Mouse (Mus musculus) limb, embryonic 14.5 days (tissue): ENCODE measurements around the gene Itga2b. TPM values are rescaled to one million over a fixed set of nuclear protein-coding genes. Genes with fewer than 3 reads are reported as not detected.

Experiments used
- ATAC-seq: fragments of 200-750 bp; cut with Nextera tagmentation; 2 replicates; pipeline ENCODE4 v1.8.0; 2017; ENCODE audit warnings: low read depth, moderate number of reproducible peaks, moderate TSS enrichment; ENCODE audit not compliant: low FRiP score
- DNase-seq: peaks from one replicate; pipeline ENCODE4 v3.0.0-alpha.2; 2015; ENCODE audit warnings: low spot score
- H3K27ac ChIP-seq: fragments of 300-500 bp; sonication (generic); replicated peaks from 2 replicates; pipeline ENCODE4 v1.5.1; 2014; ENCODE audit warnings: low read depth, mild to moderate bottlenecking, low read length, moderate library complexity, mixed read lengths
- H3K27me3 ChIP-seq: fragments of 300-500 bp; sonication (generic); 2 replicates; pipeline ENCODE4 v1.6.1; 2014; ENCODE audit warnings: low read length, mixed read lengths; ENCODE audit not compliant: control insufficient read depth, insufficient read depth
- H3K36me3 ChIP-seq: fragments of 300-500 bp; sonication (generic); 2 replicates; pipeline ENCODE4 v1.6.1; 2014; ENCODE audit warnings: mild to moderate bottlenecking, low read length, moderate library complexity, mixed read lengths; ENCODE audit not compliant: control insufficient read depth, insufficient read depth
- H3K4me1 ChIP-seq: fragments of 300-500 bp; sonication (generic); 2 replicates; pipeline ENCODE4 v1.6.1; 2014; ENCODE audit warnings: antibody characterized with exemption, low read length, mixed read lengths; ENCODE audit not compliant: control insufficient read depth, insufficient read depth
- H3K4me2 ChIP-seq: fragments of 300-500 bp; sonication (generic); replicated peaks from 2 replicates; pipeline ENCODE4 v1.6.1; 2014; ENCODE audit warnings: low read depth, mild to moderate bottlenecking, low read length, moderate library complexity; ENCODE audit not compliant: severe bottlenecking
- H3K4me3 ChIP-seq: fragments of 300-500 bp; sonication (generic); replicated peaks from 2 replicates; pipeline ENCODE4 v1.5.1; 2014; ENCODE audit warnings: low read length
- H3K9ac ChIP-seq: fragments of 300-500 bp; sonication (generic); 2 replicates; pipeline ENCODE4 v1.6.1; 2014; ENCODE audit warnings: mild to moderate bottlenecking, low read depth, low read length, moderate library complexity; ENCODE audit not compliant: severe bottlenecking
- H3K9me3 ChIP-seq: fragments of 300-500 bp; sonication (generic); 2 replicates; pipeline ENCODE4 v1.6.1; 2016; ENCODE audit warnings: low read length; ENCODE audit not compliant: control insufficient read depth
- POLR2A ChIP-seq: fragments of 200-500 bp; IDR thresholded peaks from 2 replicates; pipeline ENCODE4 v1.8.0; 2012; ENCODE audit warnings: inconsistent platforms, mild to moderate bottlenecking, moderate library complexity, borderline replicate concordance; ENCODE audit not compliant: insufficient read depth, insufficient read length; ENCODE audit errors: extremely low read depth
- WGBS: fragments of 180-500 bp; shearing (Covaris S2); extraction: QIAGEN DNeasy Blood & Tissue Kit; methylation state at CpG from one replicate; pipeline ENCODE4 v1.1.7; 2014; 5-methylcytosine and 5-hydroxymethylcytosine counted together
- polyA plus RNA-seq, 2 experiments: library from polyadenylated mRNA; depleted of rRNA in 1 of 2; stranded (reverse) in 1 of 2; unstranded in 1 of 2; fragments of >200 nt; fragmentation: Nextera tagmentation in 1 of 2; extraction: Ambion mirVana in 1 of 2; gene quantifications; 2 replicates each; pipeline versions ENCODE4 v1.2.1 to v1.2.3; 2012 to 2014

The Itga2b gene
- polyA plus RNA-seq, 2 experiments = 3.5 to 7.0 TPM

DNA sequence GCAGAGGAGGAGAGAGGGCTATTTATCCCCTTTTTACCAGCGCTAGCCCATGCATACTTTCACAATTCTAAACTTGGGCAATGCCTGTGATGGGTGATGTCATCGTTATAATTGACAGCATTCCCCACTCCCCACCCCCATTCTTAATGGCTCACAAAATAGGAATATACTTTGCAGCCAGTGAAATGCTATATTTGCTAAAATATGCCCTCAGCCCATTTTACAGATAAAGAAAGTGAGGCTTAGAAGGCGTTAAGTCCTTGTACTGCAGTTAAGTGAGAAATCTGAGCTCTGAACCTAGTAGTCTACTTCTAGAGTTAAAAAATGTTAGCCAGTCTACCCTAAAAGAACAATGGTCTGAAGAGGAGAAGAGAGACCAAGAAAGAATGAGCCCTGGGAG lies 25.6 kb downstream of the Itga2b start:
- Histone ChIP-seq H3K4me1 (peaks cover 26% of the 10 kb centered on the region), H3K36me3 (peaks cover 46% of the 10 kb centered on the region), H3K9me3 (no peaks in the 10 kb centered on the region), H3K27me3 (peaks cover 4% of the 10 kb centered on the region; the same call in 1 of the 2 replicates), H3K27ac (no peak overlapping the region), H3K4me2 (no peak overlapping the region), H3K9ac (no peak overlapping the region), H3K4me3 (no peak overlapping the region)
- ATAC-seq = no peak
- no peak for TF ChIP-seq POLR2A
- 76% methylated on average over 3 of the region's 3 CpGs for WGBS
- DNase-seq = no peak

DNA sequence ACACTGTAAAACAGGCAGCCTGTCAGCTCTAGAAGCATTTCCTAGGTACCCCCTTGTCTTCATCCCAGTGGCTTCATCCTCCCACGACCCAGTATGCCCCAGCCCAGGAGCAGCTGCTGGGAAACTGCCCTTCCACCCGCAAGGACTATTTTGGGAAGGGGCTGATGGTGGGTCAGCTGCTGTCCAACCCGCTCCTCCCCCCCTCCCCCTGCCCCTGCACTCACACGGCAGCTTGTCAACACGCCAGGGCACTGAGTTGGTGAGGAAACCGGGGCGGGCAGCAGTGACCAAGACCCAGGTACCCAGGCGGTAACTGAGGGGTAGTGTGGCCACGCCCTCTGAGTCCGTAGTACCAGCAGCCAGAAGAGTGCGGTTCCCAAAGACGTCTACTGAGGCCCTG lies 26.2 kb downstream of the Itga2b start:
- Histone ChIP-seq H3K4me2 (no peak overlapping the region), H3K36me3 (peaks cover 52% of the 10 kb centered on the region), H3K4me1 (peaks cover 26% of the 10 kb centered on the region), H3K9me3 (no peaks in the 10 kb centered on the region), H3K9ac (no peak overlapping the region), H3K27me3 (no peaks in the 10 kb centered on the region; the same call in 1 of the 2 replicates), H3K4me3 (no peak overlapping the region), H3K27ac (no peak overlapping the region)
- TF ChIP-seq POLR2A = no peak
- ATAC-seq (no peak), DNase-seq (no peak)
- 62% methylated on average over 12 of the region's 12 CpGs for WGBS

DNA sequence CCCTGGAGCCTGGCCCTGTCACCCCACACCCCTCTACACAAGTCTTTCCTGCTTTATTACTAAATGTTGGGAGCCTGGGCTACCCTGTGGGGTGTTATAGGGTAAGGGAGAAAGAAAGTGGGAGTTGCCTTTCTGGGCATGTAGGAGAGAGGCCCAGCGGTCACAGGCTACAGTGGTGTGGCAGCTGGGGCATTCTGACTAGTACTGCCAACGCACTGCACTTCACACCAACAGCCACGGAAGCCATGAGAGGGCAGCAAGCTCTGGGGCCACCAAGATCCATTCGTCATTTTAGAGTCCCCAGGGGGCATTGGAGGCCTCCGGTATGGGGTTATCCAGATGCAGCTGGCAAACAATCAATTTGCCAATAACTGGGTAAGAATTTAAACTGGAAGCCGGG lies 27.8 kb downstream of the Itga2b start:
- H3K4me1 ChIP-seq = peaks cover 28% of the 10 kb centered on the region

DNA sequence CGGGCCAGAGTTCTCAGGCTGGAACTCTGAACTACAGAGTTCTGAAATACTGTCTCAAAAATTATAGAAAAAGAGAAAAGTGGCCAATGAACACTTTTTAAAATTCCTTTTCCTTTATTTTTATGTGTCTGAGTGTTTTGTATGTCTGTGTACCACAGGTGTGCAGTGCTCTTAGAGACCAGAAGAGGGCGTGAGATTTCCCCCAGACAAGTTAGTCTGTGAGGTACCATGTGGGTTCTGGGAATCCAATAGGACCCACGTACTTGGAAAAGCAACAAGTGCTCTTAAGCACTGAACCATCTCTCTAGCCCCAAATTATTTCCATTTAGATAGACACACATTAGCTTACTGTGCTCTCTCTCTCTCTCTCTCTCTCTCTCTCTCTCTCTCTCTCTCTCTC lies 28.5 kb downstream of the Itga2b start:
- Histone ChIP-seq H3K4me2 (no peak overlapping the region), H3K9ac (no peak overlapping the region), H3K4me1 (peaks cover 28% of the 10 kb centered on the region), H3K4me3 (no peak overlapping the region), H3K36me3 (peaks cover 72% of the 10 kb centered on the region), H3K27ac (no peak overlapping the region), H3K27me3 (peaks cover 4% of the 10 kb centered on the region; the same call in 1 of the 2 replicates), H3K9me3 (no peaks in the 10 kb centered on the region)
- TF ChIP-seq POLR2A = no peak
- DNase-seq = no peak
- no peak for ATAC-seq
- 81% methylated on average over 3 of the region's 3 CpGs for WGBS

More for the DNA sequence above, 27.8 kb downstream of the Itga2b start:
- no peak for DNase-seq
- TF ChIP-seq POLR2A = no peak
- no peak overlapping the region for H3K4me3 ChIP-seq
- H3K36me3 ChIP-seq = peaks cover 67% of the 10 kb centered on the region
- H3K9ac ChIP-seq = no peak overlapping the region
- 74% methylated on average over 6 of the region's 6 CpGs for WGBS
- H3K9me3 ChIP-seq = no peaks in the 10 kb centered on the region
- H3K4me2 ChIP-seq = no peak overlapping the region
- ATAC-seq = no peak
- peaks cover 4% of the 10 kb centered on the region; the same call in 1 of the 2 replicates for H3K27me3 ChIP-seq
- H3K27ac ChIP-seq = no peak overlapping the region

DNA sequence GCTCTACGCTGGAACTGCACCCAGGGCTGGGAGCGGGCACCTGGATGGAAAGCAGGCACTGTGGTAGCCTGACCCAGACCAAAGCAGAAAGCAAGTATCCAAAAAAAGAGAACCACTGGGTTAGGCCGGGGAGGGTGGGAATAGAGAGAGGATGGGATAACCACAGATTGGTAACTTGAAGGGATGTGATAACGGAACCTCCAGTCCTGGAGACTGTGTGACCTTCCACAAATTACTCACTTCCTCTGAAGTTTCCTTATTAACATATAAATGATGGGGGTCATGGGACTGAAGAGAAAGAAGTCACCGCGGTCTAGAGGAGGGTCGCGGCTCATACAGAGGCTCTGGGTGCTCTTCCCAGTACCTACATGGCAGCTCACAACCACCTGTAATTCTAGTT lies 29.7 kb downstream of the Itga2b start:
- peaks cover 4% of the 10 kb centered on the region; the same call in 1 of the 2 replicates for H3K27me3 ChIP-seq
- DNase-seq (no peak), ATAC-seq (no peak)
- H3K4me2 ChIP-seq = no peak overlapping the region
- H3K36me3 ChIP-seq = peaks cover 84% of the 10 kb centered on the region
- H3K27ac ChIP-seq = no peak overlapping the region
- no peak overlapping the region for H3K9ac ChIP-seq
- H3K4me1 ChIP-seq = peaks cover 17% of the 10 kb centered on the region
- no peak overlapping the region for H3K4me3 ChIP-seq
- TF ChIP-seq POLR2A = no peak
- H3K9me3 ChIP-seq = no peaks in the 10 kb centered on the region
- 92% methylated on average over 8 of the region's 8 CpGs for WGBS
